Mouse (Mus musculus): ENCODE data around the gene Csf2. TPM values are rescaled to one million over a fixed set of nuclear protein-coding genes. Genes with fewer than 3 reads are reported as not detected.
"Not testable (repeated sequence)": the region's sequence is repeated elsewhere in the genome, so short reads cannot be mapped to it uniquely, and the experiment has no call there.

Gene Csf2
- not detected in 2 replicates for polyA plus RNA-seq (2015; fragmentation: Nextera tagmentation; extraction: Ambion mirVana)

DNA sequence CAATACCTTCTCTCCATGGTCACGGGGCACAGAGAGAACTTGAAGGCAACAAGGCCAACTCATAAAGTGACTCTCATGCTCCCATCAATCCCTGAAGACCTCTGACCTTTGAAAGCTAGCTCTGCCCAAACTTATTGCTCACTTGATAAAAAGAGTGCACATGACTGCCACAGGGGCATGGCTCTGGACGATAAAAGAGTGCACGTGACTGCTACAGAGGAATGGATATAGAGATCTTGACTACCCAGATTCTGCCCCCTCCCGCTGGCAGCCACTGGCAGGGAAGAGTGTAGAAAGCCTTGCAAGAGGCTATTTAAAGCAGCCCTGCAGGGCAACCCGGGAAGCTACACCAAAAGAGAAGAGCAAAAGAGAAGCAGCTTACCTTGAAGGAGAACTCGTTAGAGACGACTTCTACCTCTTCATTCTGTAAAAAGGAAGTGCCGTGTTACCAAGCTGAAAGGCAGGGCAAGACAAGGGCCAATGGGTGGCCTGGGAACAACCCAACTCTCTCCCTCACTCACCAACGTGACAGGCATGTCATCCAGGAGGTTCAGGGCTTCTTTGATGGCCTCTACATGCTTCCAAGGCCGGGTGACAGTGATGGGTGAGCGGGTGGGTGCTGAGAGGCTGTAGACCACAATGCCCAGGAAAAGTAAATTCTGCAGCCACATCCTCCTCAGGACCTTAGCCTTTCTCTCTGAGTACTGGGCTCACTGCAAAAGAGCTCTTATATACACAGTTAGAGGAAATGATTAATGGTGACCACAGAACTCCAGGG, at the start of gene Csf2:
Gene Csf2, minus strand, starts transcription at position 728 of the 778 bp plus-strand sequence.
- Histone ChIP-seq H3K4me3 (ENCODE audit: low read length) (no peak within 1 kb of the TSS), H3K27ac (ENCODE audit: low read length) (no peak within 1 kb of the TSS), H3K9me3 (ENCODE audit: low read length) (no peaks in the 10 kb centered on the region), H3K4me1 (ENCODE audit: insufficient read depth, low read length) (no peaks in the 10 kb centered on the region), H3K27me3 (ENCODE audit: insufficient read depth, low read length) (no peaks in the 10 kb centered on the region), H3K4me2 (replicated peaks; ENCODE audit: low read depth, low read length) (no peak within 1 kb of the TSS), H3K9ac (replicated peaks; ENCODE audit: low read length) (no peak within 1 kb of the TSS), H3K36me3 (ENCODE audit: insufficient read depth, low read length) (no peaks in the 10 kb centered on the region)
- WGBS, result 65% methylated on average over 11 of the region's 11 CpGs
- no peak for ATAC-seq (ENCODE audit: low FRiP score, low TSS enrichment)

- no peak overlapping the region for H3K4me2 ChIP-seq (replicated peaks; ENCODE audit: low read depth, low read length)
- no peaks in the 10 kb centered on the region for H3K27me3 ChIP-seq (ENCODE audit: insufficient read depth, low read length)
- H3K27ac ChIP-seq (ENCODE audit: low read length), result no peak overlapping the region
- H3K4me1 ChIP-seq (ENCODE audit: insufficient read depth, low read length), result peaks cover 2% of the 10 kb centered on the region
- H3K4me3 ChIP-seq (ENCODE audit: low read length), result no peak overlapping the region
- no peak for ATAC-seq (ENCODE audit: low FRiP score, low TSS enrichment)
- no peaks in the 10 kb centered on the region for H3K36me3 ChIP-seq (ENCODE audit: insufficient read depth, low read length)
- H3K9ac ChIP-seq (replicated peaks; ENCODE audit: low read length), result no peak overlapping the region
- H3K9me3 ChIP-seq (ENCODE audit: low read length), result 0 out of 2 replicates have a peak, but pooled peaks cover 3% of the 10 kb centered on the region
Measured at GRCm38 (mm10) chr11:54298777-54299176, 49.3 kb upstream of the Csf2 start.

DNA sequence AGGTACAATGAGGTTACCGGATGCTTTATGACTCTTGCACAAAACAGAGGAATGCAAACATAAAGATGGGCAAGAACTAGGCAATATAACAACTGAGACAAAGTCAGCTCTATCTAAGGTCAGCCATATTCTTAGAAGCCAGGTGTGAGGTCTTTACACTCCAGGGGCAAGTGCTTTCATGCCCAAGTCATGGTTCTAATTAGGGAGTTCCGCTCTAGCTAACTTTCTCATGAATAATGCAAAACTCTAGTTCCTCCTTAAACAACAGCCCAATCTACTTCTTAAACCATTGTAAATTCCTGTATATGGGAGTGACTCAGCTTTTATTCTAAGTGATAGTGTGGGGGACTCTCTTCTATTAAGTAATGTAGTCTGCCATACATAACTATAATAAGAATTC, 48.0 kb upstream of the Csf2 start:
- H3K9ac ChIP-seq (replicated peaks; ENCODE audit: low read length), result not testable (repeated sequence)

DNA sequence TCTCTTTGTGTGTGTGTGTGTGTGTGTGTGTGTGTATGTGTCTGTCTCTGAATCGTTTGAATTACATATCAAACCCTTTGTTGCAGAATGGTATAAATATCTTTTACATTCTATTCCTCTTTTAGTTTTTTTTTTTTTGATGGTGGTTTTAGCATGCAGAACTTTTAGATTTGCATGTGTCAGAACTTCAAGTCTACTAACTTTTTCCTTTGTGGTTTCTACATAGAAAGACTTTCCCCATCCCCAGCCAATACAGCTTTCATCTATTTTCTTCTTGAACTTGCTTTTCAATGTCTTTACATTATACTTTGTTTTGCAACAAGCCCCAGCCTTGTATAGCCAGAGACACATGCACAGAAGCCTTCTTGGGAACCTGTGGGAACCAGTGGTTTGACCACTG, 47.3 kb upstream of the Csf2 start:
- Histone ChIP-seq H3K36me3 (ENCODE audit: insufficient read depth, low read length) (no peaks in the 10 kb centered on the region), H3K27me3 (ENCODE audit: insufficient read depth, low read length) (no peaks in the 10 kb centered on the region), H3K27ac (ENCODE audit: low read length) (no peak overlapping the region), H3K4me1 (ENCODE audit: insufficient read depth, low read length) (no peaks in the 10 kb centered on the region), H3K4me2 (replicated peaks; ENCODE audit: low read depth, low read length) (no peak overlapping the region), H3K4me3 (ENCODE audit: low read length) (no peak overlapping the region), H3K9ac (replicated peaks; ENCODE audit: low read length) (no peak overlapping the region), H3K9me3 (ENCODE audit: low read length) (0 out of 2 replicates have a peak, but pooled peaks cover 3% of the 10 kb centered on the region)
- WGBS, result 95% methylated on average over 1 of the region's 1 CpGs
- ATAC-seq (ENCODE audit: low FRiP score, low TSS enrichment), result no peak

More for the DNA sequence above, 48.0 kb upstream of the Csf2 start:
- ATAC-seq (ENCODE audit: low FRiP score, low TSS enrichment); H3K4me2 ChIP-seq (replicated peaks; ENCODE audit: low read depth, low read length); H3K9me3 ChIP-seq (ENCODE audit: low read length); H3K4me1 ChIP-seq (ENCODE audit: insufficient read depth, low read length); H3K36me3 ChIP-seq (ENCODE audit: insufficient read depth, low read length); H3K27ac ChIP-seq (ENCODE audit: low read length); H3K27me3 ChIP-seq (ENCODE audit: insufficient read depth, low read length); H3K4me3 ChIP-seq (ENCODE audit: low read length): not testable (repeated sequence)
- 92% methylated on average over 2 of the region's 2 CpGs for WGBS

GRCm38 (mm10) chr11:54295971-54296370, 46.5 kb upstream of the Csf2 start:
- WGBS, result 82% methylated on average over 4 of the region's 4 CpGs
- ATAC-seq (ENCODE audit: low FRiP score, low TSS enrichment), result no peak
- Histone ChIP-seq H3K4me3 (ENCODE audit: low read length) (no peak overlapping the region), H3K27me3 (ENCODE audit: insufficient read depth, low read length) (no peaks in the 10 kb centered on the region), H3K36me3 (ENCODE audit: insufficient read depth, low read length) (no peaks in the 10 kb centered on the region), H3K9me3 (ENCODE audit: low read length) (0 out of 2 replicates have a peak, but pooled peaks cover 3% of the 10 kb centered on the region), H3K4me2 (replicated peaks; ENCODE audit: low read depth, low read length) (no peak overlapping the region), H3K9ac (replicated peaks; ENCODE audit: low read length) (no peak overlapping the region), H3K4me1 (ENCODE audit: insufficient read depth, low read length) (no peaks in the 10 kb centered on the region), H3K27ac (ENCODE audit: low read length) (no peak overlapping the region)

- Histone ChIP-seq H3K36me3 (ENCODE audit: insufficient read depth, low read length) (no peaks in the 10 kb centered on the region), H3K4me1 (ENCODE audit: insufficient read depth, low read length) (no peaks in the 10 kb centered on the region), H3K4me3 (ENCODE audit: low read length) (no peak overlapping the region), H3K4me2 (replicated peaks; ENCODE audit: low read depth, low read length) (no peak overlapping the region), H3K9ac (replicated peaks; ENCODE audit: low read length) (no peak overlapping the region), H3K9me3 (ENCODE audit: low read length) (0 out of 2 replicates have a peak, but pooled peaks cover 3% of the 10 kb centered on the region), H3K27me3 (ENCODE audit: insufficient read depth, low read length) (no peaks in the 10 kb centered on the region), H3K27ac (ENCODE audit: low read length) (no peak overlapping the region)
- ATAC-seq (ENCODE audit: low FRiP score, low TSS enrichment), result no peak
- 69% methylated on average over 12 of the region's 12 CpGs for WGBS
Measured at GRCm38 (mm10) chr11:54293980-54294807, 44.7 kb upstream of the Csf2 start.

GRCm38 (mm10) chr11:54292163-54292562, 42.7 kb upstream of the Csf2 start:
- Histone ChIP-seq H3K9me3 (ENCODE audit: low read length) (no peaks in the 10 kb centered on the region), H3K4me3 (ENCODE audit: low read length) (no peak overlapping the region), H3K9ac (replicated peaks; ENCODE audit: low read length) (no peak overlapping the region), H3K36me3 (ENCODE audit: insufficient read depth, low read length) (no peaks in the 10 kb centered on the region), H3K4me2 (replicated peaks; ENCODE audit: low read depth, low read length) (no peak overlapping the region), H3K4me1 (ENCODE audit: insufficient read depth, low read length) (no peaks in the 10 kb centered on the region), H3K27me3 (ENCODE audit: insufficient read depth, low read length) (no peaks in the 10 kb centered on the region), H3K27ac (ENCODE audit: low read length) (no peak overlapping the region)
- ATAC-seq (ENCODE audit: low FRiP score, low TSS enrichment), result no peak
- 85% methylated on average over 2 of the region's 2 CpGs for WGBS

DNA sequence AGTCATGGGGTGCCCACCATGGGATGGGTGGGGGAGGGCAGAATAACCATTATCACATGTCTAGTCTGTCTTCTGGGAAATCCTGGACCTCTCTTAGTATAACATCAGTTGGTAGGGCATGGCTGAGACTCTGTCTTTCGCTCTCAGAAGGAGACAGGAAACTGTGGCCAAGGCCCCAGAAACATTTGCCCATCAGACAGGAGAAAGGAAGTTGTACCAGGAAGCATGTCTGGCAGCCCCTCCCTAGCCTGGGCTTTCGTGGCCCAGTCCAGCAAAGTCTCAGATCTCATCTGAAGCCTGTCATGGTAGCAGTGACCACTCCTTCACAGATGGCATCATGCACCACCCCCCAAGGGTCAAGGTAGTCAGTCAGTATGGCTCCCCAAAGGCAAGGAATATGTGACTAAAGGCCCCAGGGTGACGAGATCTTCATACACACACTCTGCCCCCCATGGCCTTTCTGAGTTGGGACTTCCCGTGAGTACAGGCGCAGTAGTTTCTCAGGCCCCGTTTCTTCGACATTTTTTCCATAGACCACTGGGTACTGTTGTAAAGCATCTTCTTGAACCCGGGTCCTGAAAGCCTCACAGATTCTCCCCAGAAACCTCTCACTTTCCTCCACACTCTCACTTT, 38.5 kb upstream of the Csf2 start:
- Histone ChIP-seq H3K9ac (replicated peaks; ENCODE audit: low read length) (no peak overlapping the region), H3K27ac (ENCODE audit: low read length) (no peak overlapping the region), H3K27me3 (ENCODE audit: insufficient read depth, low read length) (no peaks in the 10 kb centered on the region), H3K4me1 (ENCODE audit: insufficient read depth, low read length) (no peaks in the 10 kb centered on the region), H3K4me2 (replicated peaks; ENCODE audit: low read depth, low read length) (no peak overlapping the region), H3K36me3 (ENCODE audit: insufficient read depth, low read length) (no peaks in the 10 kb centered on the region), H3K4me3 (ENCODE audit: low read length) (no peak overlapping the region), H3K9me3 (ENCODE audit: low read length) (no peaks in the 10 kb centered on the region)
- no peak for ATAC-seq (ENCODE audit: low FRiP score, low TSS enrichment)
- 78% methylated on average over 8 of the region's 8 CpGs for WGBS

- 82% methylated on average over 5 of the region's 5 CpGs for WGBS
- H3K9me3 ChIP-seq (ENCODE audit: low read length), result no peaks in the 10 kb centered on the region
- H3K27ac ChIP-seq (ENCODE audit: low read length), result no peak overlapping the region
- no peaks in the 10 kb centered on the region for H3K4me1 ChIP-seq (ENCODE audit: insufficient read depth, low read length)
- H3K27me3 ChIP-seq (ENCODE audit: insufficient read depth, low read length), result no peaks in the 10 kb centered on the region
- no peak overlapping the region for H3K9ac ChIP-seq (replicated peaks; ENCODE audit: low read length)
- H3K36me3 ChIP-seq (ENCODE audit: insufficient read depth, low read length), result no peaks in the 10 kb centered on the region
- no peak for ATAC-seq (ENCODE audit: low FRiP score, low TSS enrichment)
- no peak overlapping the region for H3K4me3 ChIP-seq (ENCODE audit: low read length)
- H3K4me2 ChIP-seq (replicated peaks; ENCODE audit: low read depth, low read length), result no peak overlapping the region
Measured at GRCm38 (mm10) chr11:54271437-54271949, 22.0 kb upstream of the Csf2 start.

Data from kidney, embryonic 16.5 days (tissue).